Mouse (Mus musculus) regulatory T cell (primary cell): ENCODE data around the gene Grm4.

Experiments used
- in situ Hi-C: fragments of 300-600 bp; cut with MboI, MseI; formaldehyde crosslinking; loops from one replicate; pipeline ENCODE4 v1.15.1; 2025; ENCODE audit warnings: high pct_unique_total_duplicates

Grm4 gene

DNA sequence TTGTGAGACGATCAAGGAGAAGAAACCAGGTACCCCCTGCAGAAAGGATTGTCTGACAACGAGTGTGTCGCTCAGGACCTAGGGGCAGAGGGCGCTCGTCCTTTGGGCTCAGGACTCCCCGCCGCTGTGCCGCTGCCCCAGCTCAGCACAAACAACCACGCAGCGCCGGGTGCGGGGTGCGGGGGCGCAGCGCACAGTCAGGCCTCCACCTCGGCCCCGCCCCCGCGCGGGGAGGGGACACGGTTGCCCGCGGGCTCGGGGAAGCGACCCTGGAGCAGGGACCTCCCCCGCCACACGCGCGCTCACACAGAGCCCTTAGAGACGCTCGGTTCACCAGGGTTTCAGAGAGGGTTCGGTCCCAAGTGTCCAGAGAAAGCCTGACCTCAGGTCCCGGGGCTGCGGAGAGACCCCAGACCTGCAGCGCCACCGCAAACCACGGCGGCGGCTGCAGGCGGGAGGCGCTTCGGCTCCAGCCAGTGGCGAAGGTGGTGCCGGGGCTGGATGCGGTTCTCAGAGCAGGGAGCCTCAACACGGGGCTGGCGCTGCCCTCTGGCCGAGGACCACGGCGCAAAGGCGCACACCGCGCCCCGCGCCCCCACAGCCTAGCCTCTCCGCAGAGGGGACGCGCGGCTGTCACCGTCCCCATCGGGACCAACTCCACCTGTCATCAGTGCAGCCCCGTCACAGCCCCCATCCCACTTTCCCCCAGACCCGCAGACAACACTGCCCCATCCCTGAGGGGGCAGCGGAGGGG lies 9.2 kb downstream of the Grm4 start:
- in situ Hi-C loops, result loop anchor here (5.0 kb wide), 1 partner anchor 105 kb away; no protein-coding TSS in a partner anchor

DNA sequence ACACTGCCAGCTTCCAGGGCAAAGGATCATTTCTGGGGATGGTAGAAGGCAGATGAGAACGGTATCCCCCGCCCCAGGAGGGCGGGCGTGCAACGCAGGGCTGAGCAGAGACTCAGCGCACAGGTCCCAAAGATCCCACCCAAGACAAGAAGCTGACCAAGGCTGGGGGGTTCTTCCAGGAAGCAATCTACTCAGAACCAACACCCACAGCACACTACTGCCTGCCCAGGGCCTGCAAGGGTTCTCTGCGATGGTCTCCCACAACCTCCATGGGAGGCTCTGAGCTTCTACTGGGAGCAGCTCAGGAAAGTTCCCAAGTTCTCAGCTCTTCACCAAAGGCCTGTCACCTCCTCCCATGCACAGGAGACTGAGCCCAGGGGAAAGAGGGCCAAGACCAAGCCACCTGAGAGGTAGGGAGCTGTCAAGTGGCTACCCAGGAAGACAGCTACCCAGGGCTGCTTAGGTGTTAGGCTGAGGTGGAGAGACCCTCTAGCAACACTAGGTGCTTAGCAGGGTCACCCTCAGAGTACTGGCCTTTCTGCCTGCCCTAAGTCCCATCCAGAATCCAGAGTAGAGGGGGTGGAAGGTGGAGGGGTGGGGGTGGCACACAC lies 10.0 kb downstream of the Grm4 start:
- in situ Hi-C loops, result loop anchor here (5.0 kb wide), 1 partner anchor 104 kb away; no protein-coding TSS in a partner anchor

DNA sequence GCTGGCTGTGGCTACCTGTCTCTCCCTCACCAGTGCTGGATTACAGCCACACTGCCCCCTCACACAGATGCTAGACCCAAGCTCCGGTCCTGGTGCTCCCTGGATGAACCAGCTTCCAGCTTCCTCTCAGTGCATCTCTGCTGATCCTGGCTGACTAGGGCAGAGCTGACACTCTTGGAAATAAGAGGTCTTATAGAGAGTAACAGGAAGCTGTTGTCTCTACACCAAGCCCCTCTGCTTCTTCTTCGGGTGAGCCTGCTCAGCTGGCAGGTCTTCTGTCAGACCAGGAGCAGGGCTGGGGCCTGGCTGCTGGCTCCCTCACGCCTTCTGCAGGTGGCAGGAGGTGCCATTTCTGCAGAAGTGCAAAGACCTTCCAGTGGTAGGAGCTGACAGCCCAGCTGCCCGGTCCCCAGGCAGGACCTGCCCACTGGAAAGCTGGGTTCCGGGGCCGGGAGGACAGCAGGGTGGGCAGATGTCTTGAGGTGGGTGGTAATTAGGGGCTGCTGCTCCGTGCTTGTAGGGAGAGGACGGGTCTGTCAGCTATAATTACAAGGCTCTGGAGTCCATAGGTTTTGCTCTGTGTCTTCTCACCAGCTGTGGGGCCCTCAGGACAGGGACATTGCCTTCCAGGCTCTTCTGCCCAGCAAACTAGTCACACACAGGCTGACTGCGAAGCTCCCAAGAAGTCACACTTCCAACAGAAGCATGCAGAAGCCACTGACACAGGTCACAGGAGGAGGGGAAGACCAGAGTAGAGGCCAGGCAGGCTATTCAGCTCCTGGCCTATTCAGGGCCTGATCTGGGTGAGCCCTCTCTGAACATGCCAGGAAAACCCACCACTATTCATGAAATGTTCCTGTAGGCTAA lies 10.7 kb downstream of the Grm4 start:
- in situ Hi-C loops, result loop anchor here (5.0 kb wide), 1 partner anchor 103 kb away; no protein-coding TSS in a partner anchor

DNA sequence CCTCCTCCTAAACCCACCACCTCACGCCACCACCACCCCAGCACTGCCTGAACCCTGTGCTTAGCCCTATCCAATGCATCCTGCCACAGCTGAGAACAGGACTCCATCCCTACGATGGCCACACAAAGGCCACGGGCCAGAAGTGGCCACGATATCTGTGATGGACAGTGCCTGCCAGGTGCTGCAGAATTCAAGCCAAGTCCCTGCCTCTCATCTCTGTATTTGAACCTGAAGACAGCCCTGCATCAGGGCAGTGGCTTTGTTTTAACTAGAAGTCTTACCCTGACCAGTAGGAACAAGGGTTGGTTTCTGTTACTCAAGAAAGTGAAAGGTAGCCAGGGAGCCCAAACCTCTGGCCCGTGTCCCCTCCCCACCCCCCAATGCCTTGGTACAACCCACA lies 12.1 kb downstream of the Grm4 start:
- in situ Hi-C loops, result no loop called here

DNA sequence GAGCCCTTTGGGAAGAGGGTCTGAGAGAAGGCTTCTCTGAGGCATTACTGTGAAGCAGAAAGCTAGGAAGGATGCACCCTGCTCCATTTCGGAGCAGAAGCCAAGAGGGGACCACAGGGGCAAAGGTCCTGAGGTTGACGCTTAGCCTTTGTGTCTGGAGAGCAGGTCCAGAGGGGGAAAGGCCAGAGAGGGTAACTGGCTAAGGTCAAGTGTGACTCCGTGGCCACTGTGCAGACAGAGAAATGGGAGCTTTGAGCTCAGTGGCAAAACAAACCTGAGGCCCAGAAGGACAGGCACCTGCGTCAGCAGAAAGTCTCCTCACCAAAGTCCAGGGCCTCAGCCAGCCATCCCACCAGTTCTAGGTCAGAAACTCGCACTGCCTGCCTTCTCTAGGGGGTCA lies 12.7 kb downstream of the Grm4 start:
- in situ Hi-C loops, result no loop called here

DNA sequence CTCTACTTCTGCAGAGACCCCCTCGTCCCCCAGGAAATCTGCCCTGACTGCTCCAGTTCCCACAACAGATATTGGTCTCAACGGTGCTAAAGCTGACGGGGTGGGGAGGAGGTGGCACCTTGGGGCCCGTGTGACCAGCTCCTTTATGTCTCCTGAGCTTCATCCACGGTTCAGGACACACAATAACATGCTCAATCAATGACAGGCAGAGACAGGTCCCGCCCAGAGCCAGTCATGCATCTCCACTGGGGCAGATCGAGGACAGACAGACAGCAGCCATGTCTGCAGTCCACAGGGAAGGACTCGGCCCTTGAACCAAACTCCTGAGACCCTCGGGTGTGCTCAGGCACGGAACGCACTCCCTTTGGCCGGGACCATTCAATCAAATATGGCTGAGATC lies 13.2 kb downstream of the Grm4 start:
- in situ Hi-C loops, result no loop called here

DNA sequence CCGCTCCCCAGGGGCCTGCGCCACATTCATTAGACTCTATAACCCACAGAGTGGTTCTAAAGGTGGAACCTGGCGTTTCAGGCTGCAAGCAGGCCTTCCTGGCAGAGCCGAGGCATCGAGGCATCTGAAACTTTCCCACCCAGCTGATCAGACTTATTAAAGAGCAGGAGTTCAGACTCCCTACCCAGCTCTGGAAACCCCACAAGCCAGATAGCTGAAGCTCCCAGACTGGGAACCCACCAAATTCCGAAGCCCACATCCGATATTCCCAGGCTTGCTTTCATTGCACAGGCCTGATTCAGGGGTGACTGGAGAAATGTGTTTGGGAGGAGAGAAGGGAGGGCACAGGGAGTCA lies 13.6 kb downstream of the Grm4 start:
- in situ Hi-C loops, result no loop called here

DNA sequence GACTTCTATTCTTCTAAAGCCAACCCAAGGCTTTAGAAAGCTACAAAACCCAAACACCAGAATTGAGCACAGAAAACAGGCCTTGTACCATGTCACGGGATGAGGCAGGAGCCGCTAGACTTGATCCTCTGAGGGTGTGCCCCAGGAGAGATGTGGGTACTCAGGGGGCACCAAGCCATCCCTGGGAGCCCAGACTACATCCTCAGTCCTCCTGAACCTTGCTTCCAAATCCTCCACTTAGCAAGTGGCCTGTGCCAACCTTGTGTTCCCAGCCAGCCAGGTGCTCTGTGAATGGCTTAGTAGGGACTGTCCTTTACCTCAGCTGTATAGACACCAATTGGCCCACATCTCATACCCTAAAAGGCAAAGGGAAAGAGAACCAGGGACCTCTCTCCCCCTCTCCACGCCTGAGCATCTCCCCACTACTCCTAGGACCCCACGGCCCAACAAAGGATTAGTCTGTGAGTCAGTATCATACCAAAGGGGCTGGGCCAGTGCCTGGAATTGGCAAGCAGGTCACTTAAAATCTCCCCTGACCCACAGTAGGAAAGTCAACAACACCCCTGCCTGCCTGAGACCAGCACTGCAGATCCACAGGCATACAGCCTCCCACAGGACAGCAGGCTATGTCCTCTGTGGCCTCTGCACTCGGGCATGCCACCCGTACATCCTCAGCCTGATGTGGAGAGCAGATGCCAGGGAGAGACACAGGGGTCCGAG lies 14.2 kb downstream of the Grm4 start:
- in situ Hi-C loops, result no loop called here

DNA sequence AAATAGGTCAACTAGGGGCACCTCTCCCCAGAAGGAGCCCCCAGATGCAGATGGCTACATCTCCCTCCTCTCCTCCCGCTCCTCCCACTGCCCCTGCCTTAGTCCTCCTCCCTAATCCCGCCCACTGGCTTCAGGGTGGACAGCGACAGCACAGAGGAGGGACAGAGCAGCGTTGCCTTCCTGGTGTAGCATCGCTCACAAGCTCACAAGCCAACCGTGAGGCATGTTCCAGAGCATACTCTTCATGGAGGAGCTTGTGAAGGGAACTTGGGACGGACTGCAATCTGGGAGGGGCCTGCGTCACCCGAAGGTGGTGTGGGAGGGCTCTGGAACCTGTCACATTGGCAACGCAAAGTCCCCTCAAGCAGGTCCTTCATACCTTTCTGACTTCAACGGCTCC lies 14.8 kb downstream of the Grm4 start:
- in situ Hi-C loops, result no loop called here

DNA sequence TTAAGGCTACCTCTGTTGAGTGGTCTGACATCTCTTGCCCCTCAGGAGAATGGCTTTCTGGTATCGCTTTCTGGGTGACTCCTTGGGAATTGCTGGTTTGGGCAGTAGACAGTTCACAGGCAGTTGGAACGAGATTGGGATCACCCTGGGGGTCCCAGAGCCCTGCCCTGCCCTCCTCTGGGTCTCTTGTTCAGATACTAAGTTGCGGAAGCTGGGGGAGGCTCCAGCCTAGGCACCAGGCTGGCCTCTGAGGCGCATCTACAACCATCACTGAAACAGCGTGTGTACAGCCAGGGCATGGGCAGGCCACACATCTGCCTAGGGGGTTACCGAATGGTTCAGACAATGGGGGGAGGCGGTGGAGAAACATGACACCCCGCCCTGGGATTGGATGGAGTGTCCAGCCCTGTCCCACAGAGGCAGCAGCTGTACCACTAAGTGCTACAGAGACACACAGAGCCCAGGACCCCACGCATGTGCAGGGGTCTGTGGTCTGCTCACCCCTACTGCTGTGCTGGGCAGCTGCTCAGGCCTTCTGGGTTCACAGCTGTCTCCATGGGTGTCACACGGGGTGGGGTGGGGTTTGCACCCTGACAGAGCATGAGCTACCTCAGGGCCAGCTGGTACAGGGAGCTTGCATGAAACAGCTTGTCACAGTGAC lies 15.9 kb downstream of the Grm4 start:
- in situ Hi-C loops, result no loop called here

DNA sequence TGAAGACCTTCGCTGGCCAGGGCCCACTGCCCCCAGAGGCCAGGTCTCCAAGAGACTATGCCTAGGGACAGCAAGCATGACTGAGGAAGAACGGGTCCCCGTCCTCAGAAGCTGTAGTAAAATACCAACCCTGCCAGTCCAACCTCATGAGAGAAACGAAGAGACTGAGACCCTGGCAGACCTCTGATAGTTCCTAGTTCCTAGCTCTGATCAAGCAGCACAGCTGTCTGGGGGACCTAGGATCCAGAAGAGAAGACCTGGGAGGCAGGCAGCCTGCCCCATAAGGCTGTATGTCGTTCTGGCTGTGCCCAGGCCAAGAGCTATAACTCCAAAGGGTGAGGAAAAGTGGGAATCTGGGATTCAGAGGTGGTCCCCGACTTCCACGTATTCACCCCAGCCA lies 17.3 kb downstream of the Grm4 start:
- in situ Hi-C loops, result no loop called here

DNA sequence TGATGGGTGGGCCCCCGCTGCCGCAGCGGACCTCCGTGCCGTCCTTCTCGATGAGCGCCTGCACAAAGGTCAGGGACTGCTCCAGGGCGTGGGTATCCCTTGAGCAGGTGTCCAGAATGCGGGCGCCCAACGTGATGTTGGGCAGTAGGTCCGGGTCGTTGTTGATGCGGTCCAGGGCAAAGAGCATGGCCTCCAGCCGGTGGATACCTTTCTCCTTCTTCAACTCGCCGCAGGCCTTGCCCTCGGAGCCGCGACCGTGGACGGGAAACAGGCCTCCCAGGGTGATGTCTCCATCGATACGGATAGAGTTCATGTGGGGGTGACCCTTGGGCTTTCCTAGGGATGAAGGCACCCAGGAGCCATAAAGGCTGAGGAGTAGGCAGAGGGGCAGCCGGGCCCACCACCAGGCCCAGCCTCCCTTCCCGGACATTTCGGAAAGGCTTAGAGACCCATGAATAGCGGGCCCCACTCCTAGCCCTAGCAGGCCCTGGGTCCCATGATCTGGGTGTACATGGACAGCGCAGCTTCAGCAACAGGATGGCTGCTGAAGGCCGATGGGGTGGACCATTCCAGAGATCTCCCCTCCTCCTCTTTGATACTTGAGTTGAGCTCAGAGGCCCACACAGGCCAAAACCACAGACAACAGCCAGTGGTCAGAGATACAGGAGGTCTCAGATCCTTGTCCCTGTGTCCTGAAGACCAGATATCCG lies 18.3 kb downstream of the Grm4 start:
- in situ Hi-C loops, result no loop called here

DNA sequence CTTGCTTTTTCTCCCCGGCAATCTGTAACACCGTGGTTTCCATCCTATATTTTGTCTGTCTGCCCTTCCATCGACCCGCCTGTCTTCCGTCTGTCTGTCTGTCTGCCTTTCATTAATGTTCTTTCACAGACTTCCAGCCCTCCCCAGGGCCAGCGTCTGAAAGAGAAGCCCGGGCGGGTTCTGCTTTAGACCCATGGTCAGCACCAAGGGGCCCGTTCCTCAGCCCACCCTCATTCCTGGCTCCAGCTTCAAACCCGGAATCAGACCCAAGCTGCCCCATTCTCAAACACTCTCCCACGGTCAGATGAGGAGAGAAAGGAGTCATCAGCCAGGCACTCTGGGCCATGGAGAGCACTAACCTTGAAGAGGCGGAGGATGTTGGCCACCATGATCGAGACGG lies 18.9 kb downstream of the Grm4 start:
- in situ Hi-C loops, result no loop called here

DNA sequence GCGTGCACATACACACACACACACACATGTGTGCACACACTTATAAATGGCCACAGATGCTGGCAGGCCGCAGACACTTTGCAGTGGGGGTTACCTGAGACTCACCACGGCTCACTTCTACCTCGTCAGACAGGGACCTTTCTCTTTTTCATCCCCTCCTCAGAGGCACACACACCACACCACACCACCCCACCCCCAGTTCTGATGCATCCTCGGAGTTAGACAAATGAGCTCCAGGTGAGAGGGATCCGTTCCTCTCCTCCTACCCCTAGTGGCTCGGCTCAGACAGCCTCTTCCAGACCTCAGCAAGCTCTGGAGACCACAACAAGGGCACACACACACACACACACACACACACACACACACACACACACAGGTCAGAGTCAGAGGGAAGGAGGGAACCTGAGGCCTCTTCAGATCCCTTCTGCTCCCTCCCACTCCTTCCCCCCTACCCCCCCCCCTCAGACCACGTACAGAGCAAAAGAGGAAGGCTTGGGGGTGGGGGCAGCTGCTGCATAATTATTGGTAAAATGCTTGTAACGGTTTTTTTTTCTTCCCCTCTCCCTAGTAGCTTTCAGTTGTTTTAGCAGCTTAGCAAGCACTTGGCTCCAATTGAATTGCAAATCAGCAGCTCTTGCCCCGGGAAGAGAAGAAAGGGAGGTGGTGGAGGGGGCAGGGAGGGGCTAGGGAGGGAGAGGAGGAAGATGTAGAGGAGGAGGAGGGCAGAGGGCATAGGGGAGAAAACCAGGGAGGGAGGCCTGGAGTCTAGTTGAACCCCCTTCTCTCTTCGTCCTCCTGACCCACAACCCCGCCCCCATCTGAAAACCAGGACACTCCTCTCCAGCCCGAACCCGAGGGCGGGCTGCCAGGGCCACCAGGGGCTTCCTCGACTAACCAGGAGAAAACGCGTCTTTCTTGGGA lies 19.6 kb downstream of the Grm4 start:
- in situ Hi-C loops, result no loop called here

DNA sequence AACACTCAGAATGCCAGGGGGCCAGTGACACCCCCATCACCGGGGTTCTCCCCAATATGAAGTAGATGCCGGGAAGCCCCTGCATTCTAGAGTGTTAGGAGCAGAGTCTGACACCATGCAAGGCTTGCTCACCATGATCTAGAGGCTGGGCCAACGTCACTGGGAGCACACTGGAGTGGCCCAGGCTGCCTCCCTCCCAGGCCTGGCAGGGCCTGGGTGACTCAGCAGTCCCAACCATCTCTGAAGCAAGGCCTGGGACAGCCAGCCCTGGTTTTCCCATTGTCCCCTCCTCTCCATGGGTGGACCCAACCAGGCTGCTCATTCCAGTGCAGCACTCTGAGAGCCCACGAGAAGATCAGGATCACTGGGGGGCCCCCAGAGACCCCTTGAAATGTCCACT lies 20.4 kb downstream of the Grm4 start:
- in situ Hi-C loops, result no loop called here

DNA sequence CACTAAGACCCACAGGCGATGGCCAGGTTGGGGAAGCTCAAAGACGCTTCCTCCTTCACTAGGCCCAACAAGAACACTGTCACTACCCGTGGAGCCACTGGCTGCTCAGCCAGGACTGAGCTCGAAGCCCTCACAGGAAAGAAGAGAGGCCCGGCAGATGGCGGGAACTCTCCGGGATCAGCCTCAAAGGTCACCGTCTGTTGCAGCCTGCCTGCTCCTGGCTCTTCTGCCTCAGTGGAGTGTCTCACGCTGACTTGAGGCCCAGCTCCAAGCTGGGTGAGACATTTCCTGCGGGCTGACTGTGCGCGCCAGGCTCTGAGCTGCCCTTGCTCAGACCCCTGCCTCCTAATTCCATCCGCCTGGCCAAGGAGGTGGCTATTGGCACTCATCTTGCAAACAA lies 22.1 kb downstream of the Grm4 start:
- in situ Hi-C loops, result no loop called here

DNA sequence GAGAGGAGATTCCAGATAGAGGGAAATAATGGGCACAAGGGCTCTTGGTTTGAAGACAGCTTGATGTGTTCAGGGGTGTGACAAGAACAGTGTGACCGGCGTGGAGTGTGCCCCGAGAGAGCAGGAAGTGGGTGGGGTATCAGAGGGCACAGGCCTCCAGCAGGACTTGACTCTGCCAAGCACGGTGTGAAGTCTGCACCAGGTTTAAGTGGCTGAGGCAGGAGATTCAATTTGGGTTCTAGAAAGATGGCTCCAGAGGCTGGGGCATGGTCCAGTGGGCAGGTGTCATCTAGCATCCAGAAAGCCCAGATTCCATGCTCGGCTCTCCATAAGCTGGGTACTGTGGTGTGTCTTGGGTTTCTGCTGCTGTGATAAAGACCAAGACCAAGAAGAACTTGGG lies 23.4 kb downstream of the Grm4 start:
- in situ Hi-C loops, result no loop called here

DNA sequence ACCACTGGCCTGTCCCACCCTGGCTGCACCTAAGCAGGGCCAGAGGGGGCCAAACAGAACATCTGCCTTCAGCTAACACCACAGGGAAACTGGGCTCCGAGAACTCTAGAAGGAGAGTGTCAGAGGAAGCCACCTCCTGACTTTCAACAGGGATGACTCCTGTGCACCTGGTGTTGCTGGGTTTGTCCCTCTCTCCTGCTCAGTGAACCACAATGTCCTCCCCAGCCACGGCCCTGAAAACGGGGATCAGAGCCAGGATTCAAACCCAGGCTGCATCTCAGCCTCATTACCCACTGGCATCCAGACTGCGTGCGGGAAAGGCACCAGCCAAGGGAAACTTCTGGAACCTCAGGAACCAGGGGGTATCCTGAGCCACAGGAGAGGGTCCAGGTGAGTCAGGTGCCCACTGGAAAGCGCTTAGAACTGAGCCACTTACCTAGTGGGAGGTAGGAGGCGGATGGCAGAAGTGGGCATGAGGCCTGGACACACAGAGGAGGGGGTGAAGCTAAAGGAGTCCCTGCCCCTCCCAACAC lies 26.1 kb downstream of the Grm4 start:
- in situ Hi-C loops, result no loop called here

DNA sequence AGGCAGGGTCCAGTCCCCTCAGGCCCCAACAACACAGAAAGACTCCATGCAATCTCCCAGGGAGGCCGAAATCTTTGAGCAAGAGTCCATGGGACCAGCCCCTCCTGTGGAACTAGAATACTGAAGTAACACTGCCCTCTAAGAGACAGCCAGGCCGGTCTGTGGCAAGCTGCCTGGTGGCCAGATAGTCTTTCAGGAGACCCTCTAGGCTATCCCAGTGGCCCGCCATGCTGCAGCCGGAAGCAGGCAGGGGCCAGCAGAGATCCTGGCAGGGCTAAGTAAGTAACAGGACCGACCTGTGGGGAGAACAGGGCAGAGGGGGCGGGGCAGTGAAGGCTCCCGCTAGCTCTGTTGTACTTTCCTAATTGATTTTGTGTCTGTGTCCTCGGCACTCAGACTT lies 27.2 kb downstream of the Grm4 start:
- in situ Hi-C loops, result no loop called here
